Mouse (Mus musculus) heart, embryonic 13.5 days (tissue): ENCODE results near the gene Stx16. TPM values are rescaled to one million over a fixed set of nuclear protein-coding genes. Genes with fewer than 3 reads are reported as not detected.

ENCODE experiments used
- ATAC-seq: fragments of 200-750 bp; cut with Nextera tagmentation; 2 replicates; pipeline ENCODE4 v1.8.0; 2017; ENCODE audit warnings: moderate TSS enrichment; ENCODE audit not compliant: insufficient number of reproducible peaks, low FRiP score, low TSS enrichment; ENCODE audit errors: extremely low read depth
- H3K27ac ChIP-seq: fragments of 300-500 bp; sonication (generic); replicated peaks from 2 replicates; pipeline ENCODE4 v1.5.1; 2015; ENCODE audit warnings: moderate library complexity, mild to moderate bottlenecking, inconsistent platforms
- H3K27me3 ChIP-seq: fragments of 300-500 bp; sonication (generic); replicated peaks from 2 replicates; pipeline ENCODE4 v1.6.1; 2015; ENCODE audit warnings: mild to moderate bottlenecking, inconsistent platforms
- H3K36me3 ChIP-seq: fragments of 300-500 bp; sonication (generic); 2 replicates; pipeline ENCODE4 v1.6.1; 2015; ENCODE audit warnings: mild to moderate bottlenecking, inconsistent platforms
- H3K4me1 ChIP-seq: fragments of 300-500 bp; sonication (generic); 2 replicates; pipeline ENCODE4 v1.6.1; 2015; ENCODE audit warnings: inconsistent platforms
- H3K4me2 ChIP-seq: fragments of 300-500 bp; sonication (generic); 2 replicates; pipeline ENCODE4 v1.6.1; 2015; ENCODE audit warnings: inconsistent platforms, mild to moderate bottlenecking, moderate library complexity
- H3K4me3 ChIP-seq: fragments of 300-500 bp; sonication (generic); 2 replicates; pipeline ENCODE4 v1.5.1; 2015; ENCODE audit warnings: moderate library complexity, mild to moderate bottlenecking, inconsistent platforms
- H3K9ac ChIP-seq: fragments of 300-500 bp; sonication (generic); 2 replicates; pipeline ENCODE4 v1.6.1; 2015; ENCODE audit warnings: inconsistent platforms, mild to moderate bottlenecking, moderate library complexity
- H3K9me3 ChIP-seq: fragments of 300-500 bp; sonication (generic); 2 replicates; pipeline ENCODE4 v1.6.1; 2016; ENCODE audit warnings: inconsistent platforms
- WGBS: fragments of 180-500 bp; shearing (Covaris S2); methylation state at CpG from one replicate; pipeline ENCODE4 v1.1.7; 2015; ENCODE audit warnings: mixed read lengths; 5-methylcytosine and 5-hydroxymethylcytosine counted together
- polyA plus RNA-seq: library from polyadenylated mRNA; unstranded; fragments of >200 nt; fragmentation: Nextera tagmentation; extraction: Ambion mirVana; gene quantifications from 2 replicates; pipeline ENCODE4 v1.2.1, GENCODE M21; 2015

Stx16 gene
- 8.6 and 9.3 TPM in 2 replicates for polyA plus RNA-seq

- Histone ChIP-seq H3K9me3 (no peaks in the 10 kb centered on the region), H3K36me3 (no peaks in the 10 kb centered on the region), H3K4me1 (peaks cover 35% of the 10 kb centered on the region), H3K27ac (peak within 1 kb of the TSS; percentile 97), H3K4me3 (peak within 1 kb of the TSS; percentile 98), H3K4me2 (peak within 1 kb of the TSS; percentile 99), H3K9ac (peak within 1 kb of the TSS; percentile 97), H3K27me3 (peaks cover 3% of the 10 kb centered on the region; the same call in 1 of the 2 replicates)
- under 1% methylated on average over 32 of the region's 32 CpGs for WGBS
- peak; percentile 82 for ATAC-seq
These were observed at the start of gene Stx16 for GRCm38 (mm10) chr2:174075673-174076432. Gene Stx16 (plus strand): TSS chr2:174076308.

GRCm38 (mm10) chr2:174026406-174026805 is 49.7 kb upstream of the Stx16 start:
- Histone ChIP-seq H3K9me3 (no peaks in the 10 kb centered on the region), H3K36me3 (no peaks in the 10 kb centered on the region), H3K4me1 (peaks cover 16% of the 10 kb centered on the region), H3K27ac (no peak overlapping the region), H3K27me3 (no peaks in the 10 kb centered on the region), H3K4me3 (no peak overlapping the region), H3K4me2 (no peak overlapping the region), H3K9ac (no peak overlapping the region)
- 41% methylated on average over 4 of the region's 4 CpGs for WGBS
- ATAC-seq: no peak

- H3K4me1 ChIP-seq: no peaks in the 10 kb centered on the region
- no peak overlapping the region for H3K9ac ChIP-seq
- no peaks in the 10 kb centered on the region for H3K36me3 ChIP-seq
- no peak overlapping the region for H3K4me2 ChIP-seq
- ATAC-seq: no peak
- WGBS: 81% methylated on average over 9 of the region's 9 CpGs
- H3K27ac ChIP-seq: no peak overlapping the region
- H3K9me3 ChIP-seq: no peaks in the 10 kb centered on the region
- H3K27me3 ChIP-seq: no peaks in the 10 kb centered on the region
- H3K4me3 ChIP-seq: no peak overlapping the region
These were observed 42.8 kb upstream of the Stx16 start for GRCm38 (mm10) chr2:174033257-174033800.

GRCm38 (mm10) chr2:174047656-174048055 is 28.5 kb upstream of the Stx16 start:
- no peaks in the 10 kb centered on the region for H3K36me3 ChIP-seq
- H3K9ac ChIP-seq: no peak overlapping the region
- peaks cover 18% of the 10 kb centered on the region for H3K27me3 ChIP-seq
- no peak overlapping the region for H3K4me2 ChIP-seq
- H3K4me1 ChIP-seq: peaks cover 24% of the 10 kb centered on the region
- H3K27ac ChIP-seq: no peak overlapping the region
- WGBS: 91% methylated on average over 2 of the region's 2 CpGs
- ATAC-seq: no peak
- peaks cover 11% of the 10 kb centered on the region for H3K9me3 ChIP-seq
- no peak overlapping the region for H3K4me3 ChIP-seq

GRCm38 (mm10) chr2:174049481-174050338 is 26.4 kb upstream of the Stx16 start:
- H3K4me3 ChIP-seq: no peak overlapping the region
- H3K9me3 ChIP-seq: peaks cover 11% of the 10 kb centered on the region
- no peak overlapping the region for H3K9ac ChIP-seq
- no peak overlapping the region for H3K27ac ChIP-seq
- 12% methylated on average over 4 of the region's 4 CpGs for WGBS
- ATAC-seq: no peak
- H3K4me1 ChIP-seq: peaks cover 24% of the 10 kb centered on the region
- H3K4me2 ChIP-seq: no peak overlapping the region
- H3K36me3 ChIP-seq: no peaks in the 10 kb centered on the region
- H3K27me3 ChIP-seq: peaks cover 21% of the 10 kb centered on the region

- H3K9ac ChIP-seq: no peak overlapping the region
- no peaks in the 10 kb centered on the region for H3K36me3 ChIP-seq
- 9% methylated on average over 3 of the region's 3 CpGs for WGBS
- peak overlapping the region; percentile 27; the same call in 1 of the 2 replicates for H3K4me2 ChIP-seq
- no peak overlapping the region for H3K4me3 ChIP-seq
- peaks cover 21% of the 10 kb centered on the region for H3K27me3 ChIP-seq
- H3K9me3 ChIP-seq: peaks cover 11% of the 10 kb centered on the region
- H3K27ac ChIP-seq: no peak overlapping the region
- ATAC-seq: no peak
- peaks cover 24% of the 10 kb centered on the region for H3K4me1 ChIP-seq
These were observed 25.8 kb upstream of the Stx16 start for GRCm38 (mm10) chr2:174050339-174050685.

- Histone ChIP-seq H3K27me3 (peaks cover 21% of the 10 kb centered on the region), H3K27ac (no peak overlapping the region), H3K4me3 (no peak overlapping the region), H3K4me2 (peak overlapping the region; percentile 27), H3K9ac (no peak overlapping the region), H3K4me1 (peaks cover 24% of the 10 kb centered on the region), H3K36me3 (no peaks in the 10 kb centered on the region), H3K9me3 (peaks cover 11% of the 10 kb centered on the region)
- ATAC-seq: no peak
- WGBS: 4% methylated on average over 10 of the region's 10 CpGs
These were observed 25.0 kb upstream of the Stx16 start for GRCm38 (mm10) chr2:174051081-174051481.

- Histone ChIP-seq H3K9me3 (no peaks in the 10 kb centered on the region), H3K36me3 (no peaks in the 10 kb centered on the region), H3K9ac (no peak overlapping the region), H3K4me1 (peaks cover 20% of the 10 kb centered on the region), H3K27me3 (peaks cover 24% of the 10 kb centered on the region), H3K4me2 (no peak overlapping the region), H3K4me3 (no peak overlapping the region), H3K27ac (no peak overlapping the region)
- no peak for ATAC-seq
- 70% methylated on average over 3 of the region's 3 CpGs for WGBS
These were observed 21.6 kb upstream of the Stx16 start for GRCm38 (mm10) chr2:174054496-174054895.

- Histone ChIP-seq H3K9ac (no peak overlapping the region), H3K27ac (0 out of 2 replicates have a peak overlapping the region, but pooled peaks have one; percentile 8), H3K9me3 (no peaks in the 10 kb centered on the region), H3K27me3 (peaks cover 10% of the 10 kb centered on the region), H3K36me3 (no peaks in the 10 kb centered on the region), H3K4me3 (no peak overlapping the region), H3K4me2 (no peak overlapping the region), H3K4me1 (peaks cover 11% of the 10 kb centered on the region; the same call in 1 of the 2 replicates)
- no peak for ATAC-seq
- WGBS: 72% methylated on average over 3 of the region's 3 CpGs
These were observed 18.4 kb upstream of the Stx16 start for GRCm38 (mm10) chr2:174057730-174058129.

GRCm38 (mm10) chr2:174058316-174058939 is 17.7 kb upstream of the Stx16 start:
- H3K9me3 ChIP-seq: no peaks in the 10 kb centered on the region
- H3K36me3 ChIP-seq: no peaks in the 10 kb centered on the region
- H3K4me2 ChIP-seq: no peak overlapping the region
- 55% methylated on average over 8 of the region's 8 CpGs for WGBS
- H3K9ac ChIP-seq: no peak overlapping the region
- H3K27ac ChIP-seq: 0 out of 2 replicates have a peak overlapping the region, but pooled peaks have one; percentile 8
- H3K27me3 ChIP-seq: peaks cover 7% of the 10 kb centered on the region
- H3K4me1 ChIP-seq: peaks cover 11% of the 10 kb centered on the region; the same call in 1 of the 2 replicates
- ATAC-seq: no peak; the same call in 1 of the 2 replicates
- H3K4me3 ChIP-seq: no peak overlapping the region
